Mouse (Mus musculus) lung, embryonic 16.5 days (tissue): ENCODE data around the gene Cdk2ap2. TPM values are rescaled to one million over a fixed set of nuclear protein-coding genes. Genes with fewer than 3 reads are reported as not detected.

Experiments
- ATAC-seq: fragments of 200-750 bp; cut with Nextera tagmentation; 2 replicates; pipeline ENCODE4 v1.8.0; 2017; ENCODE audit warnings: low read depth, mild to moderate bottlenecking, moderate library complexity
- H3K27ac ChIP-seq: fragments of 300-500 bp; sonication (generic); 2 replicates; pipeline ENCODE4 v1.5.1; 2014; ENCODE audit warnings: mild to moderate bottlenecking, control low read depth, low read length
- H3K27me3 ChIP-seq: fragments of 300-500 bp; sonication (generic); 2 replicates; pipeline ENCODE4 v1.6.1; 2014; ENCODE audit warnings: low read depth, low read length, mixed read lengths; ENCODE audit not compliant: control insufficient read depth, insufficient read depth
- H3K36me3 ChIP-seq: fragments of 300-500 bp; sonication (generic); 2 replicates; pipeline ENCODE4 v1.6.1; 2014; ENCODE audit warnings: low read length; ENCODE audit not compliant: control insufficient read depth, insufficient read depth
- H3K4me1 ChIP-seq: fragments of 300-500 bp; sonication (generic); replicated peaks from 2 replicates; pipeline ENCODE4 v1.6.1; 2014; ENCODE audit warnings: low read length, mixed read lengths; ENCODE audit not compliant: control insufficient read depth, insufficient read depth
- H3K4me2 ChIP-seq: fragments of 300-500 bp; sonication (generic); 2 replicates; pipeline ENCODE4 v1.6.1; 2014; ENCODE audit warnings: low read depth, low read length, control low read depth
- H3K4me3 ChIP-seq: fragments of 300-500 bp; sonication (generic); 2 replicates; pipeline ENCODE4 v1.5.1; 2014; ENCODE audit warnings: mild to moderate bottlenecking, low read length, control low read depth
- H3K9ac ChIP-seq: fragments of 300-500 bp; sonication (generic); 2 replicates; pipeline ENCODE4 v1.6.1; 2014; ENCODE audit warnings: low read length, control low read depth
- H3K9me3 ChIP-seq: fragments of 300-500 bp; sonication (generic); 2 replicates; pipeline ENCODE4 v1.6.1; 2016; ENCODE audit warnings: low read length; ENCODE audit not compliant: control insufficient read depth
- WGBS: fragments of 180-500 bp; shearing (Covaris S2); extraction: QIAGEN DNeasy Blood & Tissue Kit; methylation state at CpG from one replicate; pipeline ENCODE4 v1.1.7; 2014; 5-methylcytosine and 5-hydroxymethylcytosine counted together
- polyA plus RNA-seq: library from polyadenylated mRNA; unstranded; fragments of >200 nt; fragmentation: Nextera tagmentation; extraction: Ambion mirVana; gene quantifications from 2 replicates; pipeline ENCODE4 v1.2.1, GENCODE M21; 2015

Gene Cdk2ap2
- polyA plus RNA-seq, 1 experiment from 2014 or later: 111 TPM

DNA sequence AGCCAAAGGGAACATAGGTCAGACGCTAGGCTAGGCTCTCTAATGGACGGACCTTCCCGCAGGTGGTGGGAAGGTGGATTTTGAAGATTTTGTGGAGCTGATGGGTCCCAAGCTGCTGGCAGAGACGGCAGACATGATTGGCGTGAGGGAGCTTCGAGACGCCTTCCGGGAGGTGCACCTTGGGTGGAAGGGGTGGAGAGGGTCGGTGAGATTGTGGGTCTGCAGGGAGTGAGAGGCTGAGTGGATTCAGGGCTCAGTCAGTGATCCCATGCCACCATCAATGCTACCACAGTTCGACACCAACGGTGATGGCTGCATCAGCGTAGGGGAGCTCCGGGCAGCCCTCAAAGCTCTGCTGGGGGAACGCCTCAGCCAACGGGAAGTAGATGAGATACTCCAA lies 10.8 kb upstream of the Cdk2ap2 start:
- Histone ChIP-seq H3K27ac (no peak overlapping the region), H3K4me2 (no peak overlapping the region), H3K4me1 (no peaks in the 10 kb centered on the region), H3K36me3 (no peaks in the 10 kb centered on the region), H3K4me3 (no peak overlapping the region), H3K27me3 (0 out of 2 replicates have a peak, but pooled peaks cover 2% of the 10 kb centered on the region), H3K9ac (no peak overlapping the region), H3K9me3 (no peaks in the 10 kb centered on the region)
- no peak for ATAC-seq
- 85% methylated on average over 15 of the region's 15 CpGs for WGBS

DNA sequence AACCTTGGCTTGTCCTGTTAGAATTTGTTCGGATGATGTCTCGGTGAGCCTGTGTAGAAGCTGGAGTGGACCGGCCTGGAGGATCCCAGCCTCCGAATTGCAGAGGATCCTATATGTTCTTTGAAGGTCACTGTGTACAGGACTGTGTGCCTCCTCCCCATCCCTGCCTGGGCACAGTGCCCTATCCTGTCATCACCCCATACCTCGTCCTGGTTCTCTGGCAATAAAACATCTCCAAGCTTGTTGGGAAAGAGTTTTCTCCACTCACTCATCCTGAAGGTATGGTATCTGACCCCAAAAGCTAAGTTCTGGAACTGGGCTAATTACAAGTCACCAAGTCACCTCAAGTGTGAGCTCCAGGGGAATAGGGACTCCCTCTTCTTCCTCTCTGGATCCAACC lies 9.9 kb upstream of the Cdk2ap2 start:
- Histone ChIP-seq H3K9me3 (no peaks in the 10 kb centered on the region), H3K27me3 (0 out of 2 replicates have a peak, but pooled peaks cover 2% of the 10 kb centered on the region), H3K9ac (no peak overlapping the region), H3K4me3 (no peak overlapping the region), H3K4me1 (no peaks in the 10 kb centered on the region), H3K36me3 (no peaks in the 10 kb centered on the region), H3K27ac (no peak overlapping the region), H3K4me2 (no peak overlapping the region)
- ATAC-seq: no peak
- 67% methylated on average over 5 of the region's 5 CpGs for WGBS

DNA sequence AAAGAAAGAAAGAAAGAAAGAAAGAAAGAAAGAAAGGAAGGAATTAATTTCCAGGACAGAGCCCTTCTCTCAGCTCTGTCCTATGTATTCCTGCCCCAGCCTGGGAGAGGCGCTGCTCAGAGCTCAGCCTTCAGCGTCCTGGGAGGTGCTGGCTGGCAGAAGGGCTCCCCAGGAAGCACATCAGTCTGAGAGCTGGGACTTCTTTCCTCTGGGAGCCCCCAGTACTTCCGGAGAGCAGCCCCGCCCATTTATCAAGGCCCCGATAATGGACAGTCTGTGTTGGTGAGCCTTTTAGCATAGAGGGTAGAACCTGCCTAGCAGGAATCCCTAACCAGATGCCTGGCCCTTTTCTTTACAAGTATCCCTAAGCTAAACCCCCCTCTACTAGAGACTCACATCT lies 8.8 kb upstream of the Cdk2ap2 start:
- no peak for ATAC-seq
- Histone ChIP-seq H3K27me3 (0 out of 2 replicates have a peak, but pooled peaks cover 2% of the 10 kb centered on the region), H3K9ac (no peak overlapping the region)

DNA sequence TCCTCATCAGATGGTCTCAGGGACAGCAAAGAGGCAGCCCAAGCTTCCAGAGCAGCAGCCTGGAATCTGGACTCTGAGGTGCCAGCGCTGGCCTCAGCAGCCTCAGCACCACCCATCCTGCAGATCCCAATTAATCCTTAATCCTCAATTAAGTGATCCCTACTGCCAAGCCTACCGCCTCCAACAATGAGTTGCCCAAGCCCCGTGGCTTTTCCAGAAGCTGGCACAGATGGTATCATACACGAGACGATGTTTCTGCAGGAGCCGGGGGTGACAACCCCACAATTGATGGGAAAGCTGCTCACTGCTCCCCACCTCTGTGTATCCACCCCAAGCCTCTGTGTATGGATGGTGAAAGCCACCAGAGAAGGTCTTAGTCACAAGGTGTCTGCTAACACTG lies 7.9 kb upstream of the Cdk2ap2 start:
- Histone ChIP-seq H3K27me3 (0 out of 2 replicates have a peak, but pooled peaks cover 2% of the 10 kb centered on the region), H3K36me3 (no peaks in the 10 kb centered on the region), H3K4me1 (no peaks in the 10 kb centered on the region), H3K4me3 (no peak overlapping the region), H3K9ac (no peak overlapping the region), H3K4me2 (no peak overlapping the region), H3K27ac (no peak overlapping the region), H3K9me3 (no peaks in the 10 kb centered on the region)
- 75% methylated on average over 6 of the region's 6 CpGs for WGBS
- no peak for ATAC-seq

More for the DNA sequence above, 8.8 kb upstream of the Cdk2ap2 start:
- no peak overlapping the region for H3K4me3 ChIP-seq
- H3K4me1 ChIP-seq: no peaks in the 10 kb centered on the region
- H3K36me3 ChIP-seq: no peaks in the 10 kb centered on the region
- 33% methylated on average over 5 of the region's 5 CpGs for WGBS
- no peaks in the 10 kb centered on the region for H3K9me3 ChIP-seq
- H3K27ac ChIP-seq: no peak overlapping the region
- no peak overlapping the region for H3K4me2 ChIP-seq

DNA sequence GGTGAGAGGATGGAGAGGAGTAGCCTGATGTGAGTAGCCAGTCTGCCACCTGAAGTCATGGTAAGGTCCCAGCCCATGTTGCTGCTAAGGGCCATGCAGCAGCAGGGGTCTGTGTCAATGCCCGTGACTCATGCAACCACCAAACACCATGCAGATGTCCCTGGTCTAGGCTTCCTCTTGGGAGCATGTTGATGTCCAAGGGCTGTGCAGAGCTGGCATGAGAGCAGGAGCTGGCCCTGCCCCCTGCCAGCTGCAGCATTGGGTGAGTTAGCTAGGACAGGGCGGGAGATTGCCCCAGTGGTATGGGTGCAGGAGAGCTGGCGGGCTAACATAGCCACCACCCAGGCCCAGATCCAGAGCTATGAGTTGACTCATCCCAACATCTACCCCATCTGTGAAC lies 6.5 kb upstream of the Cdk2ap2 start:
- no peak overlapping the region for H3K4me2 ChIP-seq
- H3K36me3 ChIP-seq: no peaks in the 10 kb centered on the region
- ATAC-seq: no peak
- WGBS: 86% methylated on average over 3 of the region's 3 CpGs
- no peaks in the 10 kb centered on the region for H3K4me1 ChIP-seq
- H3K4me3 ChIP-seq: no peak overlapping the region
- no peak overlapping the region for H3K27ac ChIP-seq
- 0 out of 2 replicates have a peak, but pooled peaks cover 2% of the 10 kb centered on the region for H3K27me3 ChIP-seq
- H3K9ac ChIP-seq: no peak overlapping the region
- H3K9me3 ChIP-seq: no peaks in the 10 kb centered on the region

DNA sequence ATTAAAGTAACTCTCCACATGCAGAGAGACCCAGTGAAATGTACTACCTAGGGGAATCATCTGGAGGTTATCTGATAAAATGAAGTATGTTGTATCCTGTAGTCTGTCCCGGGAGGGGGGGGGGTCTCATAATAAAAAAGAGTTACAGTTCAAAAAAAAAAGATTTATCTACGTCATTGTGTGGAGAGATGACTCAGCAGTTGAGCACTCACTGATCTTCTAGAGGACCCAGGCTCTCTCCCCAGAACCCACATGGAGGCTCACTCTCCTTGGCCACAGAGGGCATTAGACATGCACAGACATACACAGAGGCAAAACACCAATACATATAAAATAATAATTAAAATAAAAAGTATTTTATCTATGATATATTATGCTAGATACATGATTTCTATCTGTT lies 5.6 kb upstream of the Cdk2ap2 start:
- Histone ChIP-seq H3K9ac (no peak overlapping the region), H3K9me3 (no peaks in the 10 kb centered on the region), H3K27me3 (0 out of 2 replicates have a peak, but pooled peaks cover 2% of the 10 kb centered on the region), H3K4me1 (peaks cover 3% of the 10 kb centered on the region; the same call in 1 of the 2 replicates), H3K27ac (no peak overlapping the region), H3K4me2 (no peak overlapping the region), H3K4me3 (no peak overlapping the region), H3K36me3 (no peaks in the 10 kb centered on the region)
- WGBS: 52% methylated on average over 2 of the region's 2 CpGs
- ATAC-seq: no peak

DNA sequence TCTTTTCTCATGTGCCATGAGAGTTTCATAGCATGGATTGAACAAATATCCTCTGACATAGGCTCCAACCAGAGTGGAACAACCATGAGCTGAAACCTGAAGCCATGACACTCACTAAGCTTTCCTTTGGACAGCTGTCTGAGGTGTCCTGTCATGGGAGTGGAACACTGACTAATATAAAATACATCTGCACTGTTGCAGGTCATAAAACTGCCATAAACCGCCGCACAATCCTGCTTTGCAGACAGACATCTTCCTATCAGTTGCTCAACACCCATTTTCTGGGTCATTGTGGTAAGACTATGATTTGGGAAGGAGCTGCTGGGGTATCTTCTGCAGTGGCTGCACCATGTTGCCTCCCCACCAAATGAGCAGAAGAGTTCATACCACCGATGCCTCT lies 4.2 kb upstream of the Cdk2ap2 start:
- Histone ChIP-seq H3K9me3 (no peaks in the 10 kb centered on the region), H3K36me3 (no peaks in the 10 kb centered on the region), H3K27me3 (0 out of 2 replicates have a peak, but pooled peaks cover 2% of the 10 kb centered on the region), H3K4me1 (peaks cover 3% of the 10 kb centered on the region; the same call in 1 of the 2 replicates), H3K9ac (no peak overlapping the region), H3K27ac (no peak overlapping the region), H3K4me3 (no peak overlapping the region), H3K4me2 (no peak overlapping the region)
- WGBS: 70% methylated on average over 3 of the region's 3 CpGs
- no peak for ATAC-seq

DNA sequence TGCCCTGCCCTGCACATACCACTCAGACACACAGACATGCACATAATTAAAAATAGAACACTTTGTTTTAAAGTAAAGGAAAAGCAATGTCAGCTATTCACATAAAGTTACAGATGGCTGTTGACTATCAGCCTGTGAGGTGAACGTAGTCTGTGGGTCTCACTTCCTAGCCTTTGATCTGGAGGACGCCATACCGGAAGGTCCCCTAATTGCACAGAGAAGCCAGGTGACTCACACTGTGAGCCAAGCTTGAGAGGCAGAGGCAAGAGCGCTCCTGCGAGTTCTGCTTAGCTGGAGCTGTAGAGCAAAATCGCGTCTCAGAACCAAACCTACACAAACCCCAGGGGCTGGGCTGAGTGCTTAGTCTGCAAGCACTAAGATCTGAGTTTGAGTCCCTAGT lies 3.2 kb upstream of the Cdk2ap2 start:
- WGBS: 48% methylated on average over 7 of the region's 7 CpGs
- Histone ChIP-seq H3K36me3 (no peaks in the 10 kb centered on the region), H3K9ac (no peak overlapping the region), H3K9me3 (no peaks in the 10 kb centered on the region), H3K4me3 (no peak overlapping the region), H3K4me2 (no peak overlapping the region), H3K4me1 (peaks cover 4% of the 10 kb centered on the region), H3K27ac (no peak overlapping the region), H3K27me3 (no peaks in the 10 kb centered on the region)
- ATAC-seq: no peak

DNA sequence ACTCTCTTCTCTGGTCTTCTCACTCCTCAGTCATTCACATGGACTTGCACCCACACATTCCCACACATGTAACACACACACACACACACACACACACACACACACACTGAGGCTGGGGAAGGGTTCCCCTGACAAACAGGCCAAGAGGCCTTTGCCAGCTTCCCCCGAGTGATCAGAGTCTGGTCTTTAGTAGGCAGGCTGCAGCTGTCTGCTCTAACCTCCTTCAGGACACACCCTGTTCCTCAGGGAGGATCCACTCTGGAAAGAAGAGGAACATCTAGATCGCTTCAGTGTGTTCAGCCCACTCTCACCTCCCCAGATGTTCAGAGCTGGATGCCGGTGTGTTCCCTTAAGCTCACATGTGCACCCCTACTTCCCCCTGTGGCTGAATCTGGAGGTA lies 2.6 kb upstream of the Cdk2ap2 start:
- H3K27me3 ChIP-seq: no peaks in the 10 kb centered on the region
- ATAC-seq: no peak
- no peaks in the 10 kb centered on the region for H3K9me3 ChIP-seq
- H3K4me3 ChIP-seq: no peak overlapping the region
- H3K27ac ChIP-seq: no peak overlapping the region
- H3K9ac ChIP-seq: no peak overlapping the region
- no peak overlapping the region for H3K4me2 ChIP-seq
- peaks cover 8% of the 10 kb centered on the region for H3K4me1 ChIP-seq
- 74% methylated on average over 3 of the region's 3 CpGs for WGBS
- no peaks in the 10 kb centered on the region for H3K36me3 ChIP-seq

DNA sequence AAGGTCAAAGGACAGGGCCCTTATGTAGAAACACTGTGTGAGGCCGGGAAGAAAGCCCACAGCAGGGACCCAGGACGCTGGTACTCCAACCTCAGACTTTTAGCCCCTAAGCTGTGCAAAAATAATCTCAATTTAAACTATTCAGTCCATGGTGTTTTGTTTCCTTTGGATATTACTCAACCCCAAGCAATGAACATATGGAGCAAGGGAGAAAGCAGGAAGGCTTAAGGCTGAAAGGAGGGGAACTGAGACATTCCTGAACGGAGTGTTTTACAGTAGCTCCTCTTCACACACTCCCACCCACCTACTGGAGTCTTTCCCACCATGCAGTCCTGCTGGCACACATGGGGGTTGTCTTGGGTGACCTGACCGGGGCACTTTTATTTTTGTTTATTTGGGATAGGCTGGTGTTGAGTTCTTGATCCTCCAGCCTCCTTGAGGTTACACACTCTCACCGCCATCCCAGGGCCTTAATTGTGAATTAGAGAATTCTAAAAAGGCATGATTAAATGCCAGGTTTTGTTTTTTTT lies 2.1 kb upstream of the Cdk2ap2 start:
- WGBS: 63% methylated on average over 5 of the region's 5 CpGs
- H3K9me3 ChIP-seq: no peaks in the 10 kb centered on the region

More for the DNA sequence above, 2.1 kb upstream of the Cdk2ap2 start:
- no peak overlapping the region for H3K4me3 ChIP-seq
- H3K4me1 ChIP-seq: peaks cover 13% of the 10 kb centered on the region
- H3K27me3 ChIP-seq: no peaks in the 10 kb centered on the region
- no peak overlapping the region for H3K27ac ChIP-seq
- H3K9ac ChIP-seq: no peak overlapping the region
- no peaks in the 10 kb centered on the region for H3K36me3 ChIP-seq
- no peak overlapping the region for H3K4me2 ChIP-seq
- ATAC-seq: no peak
